Mouse (Mus musculus) heart, postnatal 10 days (tissue): ENCODE results near the gene Peli2. TPM values are rescaled to one million over a fixed set of nuclear protein-coding genes. Genes with fewer than 3 reads are reported as not detected.
"Not testable (repeated sequence)": the region's sequence is repeated elsewhere in the genome, so short reads cannot be mapped to it uniquely, and the experiment has no call there.

Experiments used
- DNase-seq, 2 experiments: peaks; one replicate each; pipeline ENCODE4 v3.0.0; 2021
- intact Hi-C: fragments of 180-260 bp; cut with DNase I; formaldehyde crosslinking; loops from one replicate; pipeline ENCODE4 v1.15.1; 2025
- total RNA-seq, 2 experiments: library from RNA; stranded (reverse); gene quantifications; 2 replicates each; pipeline ENCODE4 v1.2.3; 2021

Peli2 gene
- 10 to 100 TPM; 12.6 to 17.4 TPM for total RNA-seq

- intact Hi-C loops: loop anchor here (5.0 kb wide), 3 partner anchors 81 to 369 kb away; no protein-coding TSS in a partner anchor
- peak; percentile 82 to 83 for DNase-seq
Observed at GRCm38 (mm10) chr14:48120752-48121528, at the start of gene Peli2. Gene Peli2, plus strand, starts transcription at chr14:48120823.

- DNase-seq: no peak
- intact Hi-C loops: no loop called here
Observed at GRCm38 (mm10) chr14:48072104-48072503, 48.5 kb upstream of the Peli2 start.

GRCm38 (mm10) chr14:48073247-48074161, 47.1 kb upstream of the Peli2 start:
- intact Hi-C loops: no loop called here
- peak; percentile 63 to 70 for DNase-seq

- DNase-seq, intact Hi-C loops: not testable (repeated sequence)
Observed at GRCm38 (mm10) chr14:48079574-48079973, 41.0 kb upstream of the Peli2 start.

- peak in 1 of 2 experiments; percentile 9 for DNase-seq
- intact Hi-C loops: no loop called here
Observed at GRCm38 (mm10) chr14:48083836-48084812, 36.5 kb upstream of the Peli2 start.

GRCm38 (mm10) chr14:48086682-48087297, 33.8 kb upstream of the Peli2 start:
- no peak for DNase-seq
- intact Hi-C loops: no loop called here

GRCm38 (mm10) chr14:48087298-48087830, 33.3 kb upstream of the Peli2 start:
- no peak for DNase-seq
- intact Hi-C loops: no loop called here

GRCm38 (mm10) chr14:48090465-48090864, 30.2 kb upstream of the Peli2 start:
- DNase-seq: no peak
- intact Hi-C loops: no loop called here

GRCm38 (mm10) chr14:48091160-48091559, 29.5 kb upstream of the Peli2 start:
- intact Hi-C loops: no loop called here
- no peak for DNase-seq

GRCm38 (mm10) chr14:48098253-48098652, 22.4 kb upstream of the Peli2 start:
- DNase-seq: no peak
- intact Hi-C loops: no loop called here

- no peak for DNase-seq
- intact Hi-C loops: no loop called here
Observed at GRCm38 (mm10) chr14:48099354-48099753, 21.3 kb upstream of the Peli2 start.

- DNase-seq: no peak
- intact Hi-C loops: no loop called here
Observed at GRCm38 (mm10) chr14:48106453-48106852, 14.2 kb upstream of the Peli2 start.

- intact Hi-C loops: no loop called here
- no peak for DNase-seq
Observed at GRCm38 (mm10) chr14:48117986-48118385, 2.6 kb upstream of the Peli2 start.

- intact Hi-C loops: no loop called here
- DNase-seq: no peak
Observed at GRCm38 (mm10) chr14:48119012-48119647, 1.5 kb upstream of the Peli2 start.

- no peak for DNase-seq
- intact Hi-C loops: loop anchor here (5.0 kb wide), 3 partner anchors 83 to 367 kb away; no protein-coding TSS in a partner anchor
Observed at GRCm38 (mm10) chr14:48119648-48120270, 864 bp upstream of the Peli2 start.

- intact Hi-C loops: loop anchor here (5.0 kb wide), 3 partner anchors 82 to 368 kb away; no protein-coding TSS in a partner anchor
Observed at GRCm38 (mm10) chr14:48120443-48120751, 226 bp upstream of the Peli2 start.

GRCm38 (mm10) chr14:48121529-48122517, 1.2 kb downstream of the Peli2 start:
- intact Hi-C loops: loop anchor here (5.0 kb wide), 3 partner anchors 80 to 370 kb away; no protein-coding TSS in a partner anchor
- DNase-seq: peak in 1 of 2 experiments; percentile 52

More at GRCm38 (mm10) chr14:48120443-48120751, 226 bp upstream of the Peli2 start:
- DNase-seq: no peak
